Mouse (Mus musculus) hindbrain, embryonic 11.5 days (tissue): ENCODE measurements at regions not wholly inside any gene's neighbourhood (a gene's known extent, or its start where the extent isn't known, plus 50 kb on each side); places are given as distances from the start of the nearest gene placed in this dataset.

Source experiments
- ATAC-seq: fragments of 200-750 bp; cut with Nextera tagmentation; 2 replicates; pipeline ENCODE4 v1.8.0; 2017; ENCODE audit warnings: mild to moderate bottlenecking, moderate TSS enrichment, moderate library complexity; ENCODE audit not compliant: low FRiP score
- DNase-seq: peaks from one replicate; pipeline ENCODE4 v3.0.0-alpha.2; 2015; ENCODE audit warnings: low spot score
- H3K27ac ChIP-seq: fragments of 300-500 bp; sonication (generic); 2 replicates; pipeline ENCODE4 v1.5.1; 2014; ENCODE audit warnings: mild to moderate bottlenecking, low read depth, low read length
- H3K27me3 ChIP-seq: fragments of 300-500 bp; sonication (generic); 2 replicates; pipeline ENCODE4 v1.6.1; 2014; ENCODE audit warnings: mild to moderate bottlenecking, low read length, moderate library complexity, mixed read lengths; ENCODE audit not compliant: control insufficient read depth, insufficient read depth
- H3K36me3 ChIP-seq: fragments of 300-500 bp; sonication (generic); 2 replicates; pipeline ENCODE4 v1.6.1; 2014; ENCODE audit warnings: mild to moderate bottlenecking, low read length, moderate library complexity, mixed read lengths; ENCODE audit not compliant: control insufficient read depth, insufficient read depth
- H3K4me1 ChIP-seq: fragments of 300-500 bp; sonication (generic); replicated peaks from 2 replicates; pipeline ENCODE4 v1.6.1; 2014; ENCODE audit warnings: low read length, mixed read lengths; ENCODE audit not compliant: control insufficient read depth, insufficient read depth
- H3K4me2 ChIP-seq: fragments of 300-500 bp; sonication (generic); replicated peaks from 2 replicates; pipeline ENCODE4 v1.6.1; 2014; ENCODE audit warnings: mild to moderate bottlenecking, low read depth, low read length
- H3K4me3 ChIP-seq: fragments of 300-500 bp; sonication (generic); 2 replicates; pipeline ENCODE4 v1.5.1; 2014; ENCODE audit warnings: low read depth, low read length
- H3K9ac ChIP-seq: fragments of 300-500 bp; sonication (generic); 2 replicates; pipeline ENCODE4 v1.6.1; 2014; ENCODE audit warnings: low read depth, low read length
- H3K9me3 ChIP-seq: fragments of 300-500 bp; sonication (generic); 2 replicates; pipeline ENCODE4 v1.6.1; 2016; ENCODE audit warnings: low read length; ENCODE audit not compliant: control insufficient read depth
- WGBS: fragments of 180-500 bp; shearing (Covaris S2); extraction: QIAGEN DNeasy Blood & Tissue Kit; methylation state at CpG from one replicate; pipeline ENCODE4 v1.1.7; 2014; 5-methylcytosine and 5-hydroxymethylcytosine counted together

DNA sequence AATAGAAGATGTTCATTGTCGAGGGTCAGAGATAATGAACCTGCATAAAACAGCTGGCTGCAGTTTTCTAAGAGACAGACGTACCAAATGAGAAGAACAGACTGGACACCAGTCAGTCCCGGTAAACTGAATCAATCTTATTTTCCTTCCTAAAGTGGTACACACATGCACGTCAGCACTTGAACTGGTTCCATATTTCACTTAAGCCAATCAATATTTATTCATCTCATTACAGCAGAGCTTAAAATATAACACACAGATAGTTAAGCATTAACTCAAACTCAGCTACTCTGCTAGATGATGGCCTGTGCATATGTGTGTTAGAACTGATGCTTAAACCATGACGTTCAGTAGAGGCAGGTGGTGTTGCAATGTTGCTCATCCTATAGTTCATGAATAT, 72.3 kb upstream of the Esrrg start:
- ATAC-seq = no peak
- 84% methylated on average over 5 of the region's 5 CpGs for WGBS
- H3K4me2 ChIP-seq = no peak overlapping the region
- no peaks in the 10 kb centered on the region for H3K9me3 ChIP-seq
- no peak overlapping the region for H3K9ac ChIP-seq
- H3K36me3 ChIP-seq = no peaks in the 10 kb centered on the region
- no peak overlapping the region for H3K4me3 ChIP-seq
- no peak for DNase-seq
- no peaks in the 10 kb centered on the region for H3K27me3 ChIP-seq
- no peak overlapping the region for H3K27ac ChIP-seq
- no peaks in the 10 kb centered on the region for H3K4me1 ChIP-seq

DNA sequence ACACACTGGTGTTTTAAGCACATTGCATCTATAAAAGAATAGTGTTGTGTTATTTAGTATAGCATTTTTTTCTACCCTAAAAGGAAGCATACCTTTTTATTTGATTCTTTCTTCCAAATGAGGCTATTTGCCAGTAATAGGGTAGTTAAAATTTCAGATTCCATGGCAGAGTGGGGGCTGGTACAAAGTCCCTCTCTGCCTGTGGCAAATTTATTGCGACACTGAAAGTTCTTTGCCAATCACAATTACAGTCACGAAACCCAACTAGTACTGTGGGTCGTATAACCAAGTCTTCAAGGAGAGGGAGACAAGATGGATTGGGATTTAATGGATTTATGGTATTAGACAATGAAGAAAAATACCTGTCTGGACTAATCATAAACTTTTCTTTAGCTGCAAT, 51.9 kb upstream of the Esrrg start:
- 91% methylated on average over 3 of the region's 3 CpGs for WGBS

More for the DNA sequence above, 51.9 kb upstream of the Esrrg start:
- no peak overlapping the region for H3K9ac ChIP-seq
- H3K9me3 ChIP-seq = no peaks in the 10 kb centered on the region
- no peaks in the 10 kb centered on the region for H3K27me3 ChIP-seq
- no peak overlapping the region for H3K27ac ChIP-seq
- no peaks in the 10 kb centered on the region for H3K4me1 ChIP-seq
- ATAC-seq = no peak
- no peak for DNase-seq
- no peak overlapping the region for H3K4me2 ChIP-seq
- H3K36me3 ChIP-seq = no peaks in the 10 kb centered on the region
- H3K4me3 ChIP-seq = no peak overlapping the region
